Mouse (Mus musculus) kidney, adult 2 months (tissue): ENCODE results near the gene Rpl35a.

Source experiments
- CTCF ChIP-seq: fragments of 200-500 bp; conservative IDR thresholded peaks from 2 replicates; pipeline ENCODE4 v1.5.1; 2011; ENCODE audit warnings: low read depth, mild to moderate bottlenecking, control low read depth, low read length, moderate library complexity, mixed read lengths; ENCODE audit not compliant: insufficient read depth, insufficient read length
- POLR2A ChIP-seq: fragments of 200-500 bp; IDR thresholded peaks from one replicate; pipeline ENCODE4 v1.6.1; 2011; ENCODE audit warnings: low read depth, low read length, control low read depth

GRCm38 (mm10) chr16:33024456-33025104 is 31.7 kb upstream of the Rpl35a start:
- no peak for TF ChIP-seq POLR2A
- no peak for TF ChIP-seq CTCF
